Mouse (Mus musculus): Measurements from ENCODE around the gene Zmat3. TPM values are rescaled to one million over a fixed set of nuclear protein-coding genes. Genes with fewer than 3 reads are reported as not detected.
A peak's percentile ranks its signal among the peaks of the same experiment; 100 is the strongest.

The Zmat3 gene
- total and polyA plus RNA-seq, 2 experiments from 2014 or later, result 5.5 to 13.7 TPM

- Histone ChIP-seq H3K27me3 (ENCODE audit: insufficient read depth, low read length) (no peaks in the 10 kb centered on the region), H3K9ac (replicated peaks; ENCODE audit: low read length, poor library complexity, severe bottlenecking) (peak within 1 kb of the TSS; percentile 91), H3K27ac (ENCODE audit: low read depth, low read length) (peak within 1 kb of the TSS; percentile 97), H3K4me3 (ENCODE audit: low read depth, low read length) (peak within 1 kb of the TSS; percentile 88), H3K4me2 (ENCODE audit: low read depth, low read length, poor library complexity, severe bottlenecking) (peak within 1 kb of the TSS; percentile 64), H3K36me3 (ENCODE audit: insufficient read depth, low read length) (no peaks in the 10 kb centered on the region), H3K9me3 (ENCODE audit: low read length) (no peaks in the 10 kb centered on the region), H3K4me1 (ENCODE audit: insufficient read depth, low read length) (peaks cover 13% of the 10 kb centered on the region)
- no peak for TF ChIP-seq CTCF (IDR thresholded peaks at IDR 0.05)
- WGBS, result 0% methylated on average over 50 of the region's 65 CpGs
- DNase-seq (ENCODE audit: low spot score) (peak; percentile 46), ATAC-seq (ENCODE audit: low FRiP score) (peak; percentile 73)
Observed at GRCm38 (mm10) chr3:32397461-32398174, 31.8 kb upstream of the Zmat3 start, which contains the start of gene Pik3ca. Pik3ca (plus strand) TSS chr3:32397671.

- no peaks in the 10 kb centered on the region for H3K9me3 ChIP-seq (ENCODE audit: low read length)
- H3K9ac ChIP-seq (replicated peaks; ENCODE audit: low read length, poor library complexity, severe bottlenecking), result peak overlapping the region; percentile 91
- H3K4me3 ChIP-seq (ENCODE audit: low read depth, low read length), result peak overlapping the region; percentile 88
- TF ChIP-seq CTCF (IDR thresholded peaks at IDR 0.05), result peak; percentile 54
- peaks cover 13% of the 10 kb centered on the region for H3K4me1 ChIP-seq (ENCODE audit: insufficient read depth, low read length)
- DNase-seq (ENCODE audit: low spot score) (peak; percentile 99), ATAC-seq (ENCODE audit: low FRiP score) (peak; percentile 99)
- peak overlapping the region; percentile 97 for H3K27ac ChIP-seq (ENCODE audit: low read depth, low read length)
- no peaks in the 10 kb centered on the region for H3K36me3 ChIP-seq (ENCODE audit: insufficient read depth, low read length)
- under 1% methylated on average over 38 of the region's 77 CpGs for WGBS
- H3K4me2 ChIP-seq (ENCODE audit: low read depth, low read length, poor library complexity, severe bottlenecking), result peak overlapping the region; percentile 64
- no peaks in the 10 kb centered on the region for H3K27me3 ChIP-seq (ENCODE audit: insufficient read depth, low read length)
Observed at GRCm38 (mm10) chr3:32396794-32397460, 31.1 kb upstream of the Zmat3 start.

- Histone ChIP-seq H3K4me3 (ENCODE audit: low read depth, low read length) (peak overlapping the region; percentile 88), H3K9me3 (ENCODE audit: low read length) (no peaks in the 10 kb centered on the region), H3K4me1 (ENCODE audit: insufficient read depth, low read length) (peaks cover 9% of the 10 kb centered on the region), H3K27ac (ENCODE audit: low read depth, low read length) (peak overlapping the region; percentile 97), H3K27me3 (ENCODE audit: insufficient read depth, low read length) (no peaks in the 10 kb centered on the region), H3K36me3 (ENCODE audit: insufficient read depth, low read length) (no peaks in the 10 kb centered on the region), H3K4me2 (ENCODE audit: low read depth, low read length, poor library complexity, severe bottlenecking) (peak overlapping the region; percentile 64), H3K9ac (replicated peaks; ENCODE audit: low read length, poor library complexity, severe bottlenecking) (peak overlapping the region; percentile 50)
- WGBS, result 26% methylated on average over 23 of the region's 24 CpGs
- peak; percentile 31; the same call in 1 of the 2 replicates for TF ChIP-seq CTCF (IDR thresholded peaks at IDR 0.05)
- DNase-seq (ENCODE audit: low spot score) (peak; percentile 5), ATAC-seq (ENCODE audit: low FRiP score) (0 out of 2 replicates have a peak, but pooled peaks have one; percentile 1)
Observed at GRCm38 (mm10) chr3:32395771-32396551, 30.1 kb upstream of the Zmat3 start.

- H3K9ac ChIP-seq (replicated peaks; ENCODE audit: low read length, poor library complexity, severe bottlenecking), result no peak overlapping the region
- DNase-seq (ENCODE audit: low spot score), result no peak
- no peaks in the 10 kb centered on the region for H3K9me3 ChIP-seq (ENCODE audit: low read length)
- H3K4me1 ChIP-seq (ENCODE audit: insufficient read depth, low read length), result peaks cover 6% of the 10 kb centered on the region
- no peaks in the 10 kb centered on the region for H3K27me3 ChIP-seq (ENCODE audit: insufficient read depth, low read length)
- H3K36me3 ChIP-seq (ENCODE audit: insufficient read depth, low read length), result no peaks in the 10 kb centered on the region
- no peak for ATAC-seq (ENCODE audit: low FRiP score)
- H3K4me3 ChIP-seq (ENCODE audit: low read depth, low read length), result no peak overlapping the region
- H3K4me2 ChIP-seq (ENCODE audit: low read depth, low read length, poor library complexity, severe bottlenecking), result no peak overlapping the region
- no peak overlapping the region for H3K27ac ChIP-seq (ENCODE audit: low read depth, low read length)
- TF ChIP-seq CTCF (IDR thresholded peaks at IDR 0.05), result no peak
- 91% methylated on average over 8 of the region's 8 CpGs for WGBS
Observed at GRCm38 (mm10) chr3:32393986-32394385, 28.2 kb upstream of the Zmat3 start.

- H3K4me3 ChIP-seq (ENCODE audit: low read depth, low read length), result no peak overlapping the region
- H3K9ac ChIP-seq (replicated peaks; ENCODE audit: low read length, poor library complexity, severe bottlenecking), result no peak overlapping the region
- H3K27ac ChIP-seq (ENCODE audit: low read depth, low read length), result no peak overlapping the region
- TF ChIP-seq CTCF (IDR thresholded peaks at IDR 0.05), result no peak
- no peaks in the 10 kb centered on the region for H3K4me1 ChIP-seq (ENCODE audit: insufficient read depth, low read length)
- no peaks in the 10 kb centered on the region for H3K9me3 ChIP-seq (ENCODE audit: low read length)
- no peaks in the 10 kb centered on the region for H3K27me3 ChIP-seq (ENCODE audit: insufficient read depth, low read length)
- WGBS, result 88% methylated on average over 4 of the region's 4 CpGs
- DNase-seq (ENCODE audit: low spot score) (no peak), ATAC-seq (ENCODE audit: low FRiP score) (no peak)
- H3K36me3 ChIP-seq (ENCODE audit: insufficient read depth, low read length), result no peaks in the 10 kb centered on the region
- no peak overlapping the region for H3K4me2 ChIP-seq (ENCODE audit: low read depth, low read length, poor library complexity, severe bottlenecking)
Observed at GRCm38 (mm10) chr3:32392841-32393240, 27.0 kb upstream of the Zmat3 start.
